Comparison of ENCODE assay signal across 12 mouse cellular contexts in the genomic region with DNA sequence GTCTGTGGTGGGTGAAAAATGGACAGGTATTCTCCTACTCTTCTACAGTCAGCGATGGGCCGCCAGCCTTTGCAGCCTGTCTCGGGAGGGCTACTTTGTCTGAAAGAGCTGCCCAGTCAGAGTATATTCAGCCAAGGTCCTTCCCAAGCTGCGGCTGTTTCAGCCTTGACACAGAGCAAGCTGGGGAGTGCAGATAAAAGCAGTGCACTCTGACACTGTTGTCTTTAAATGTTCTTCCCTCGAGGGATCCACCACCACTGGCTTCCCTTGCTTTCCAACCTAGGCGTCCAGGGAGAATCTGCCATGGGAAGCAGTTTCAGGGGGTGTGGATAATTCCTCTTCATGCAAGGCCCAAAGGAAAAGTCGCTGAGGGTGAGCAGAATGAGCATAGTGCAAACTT.
A peak's percentile ranks its signal among the peaks of the same experiment; 100 is the strongest.
DNase-seq lines count a peak whose midpoint lies in the region; ATAC-seq and TF ChIP-seq lines count a peak whose summit lies in the region.
"Had no signal": no experiment of that assay in that cellular context is flagged by ENCODE, and none has a peak within 500 bp of the region (broad histone marks: within the 10 kb centered on the region; RNA-seq: fewer than 3 reads in every experiment).

No protein-coding gene starts in this region.

- TF ChIP-seq CTCF in midbrain, postnatal 0 days (IDR thresholded peaks at IDR 0.05): no peak
- no peak for TF ChIP-seq CTCF in heart, postnatal 0 days (IDR thresholded peaks at IDR 0.05; ENCODE audit: low read depth)

- no peak overlapping the region for H3K27ac ChIP-seq in midbrain, embryonic 13.5 days
- H3K27ac ChIP-seq in midbrain, postnatal 0 days (ENCODE audit: low read depth, low read length): no peak overlapping the region; the same call in 1 of the 2 replicates
- peak overlapping the region; percentile 3; the same call in 1 of the 2 replicates for H3K27ac ChIP-seq in heart, postnatal 0 days (ENCODE audit: low read depth)
- H3K27ac ChIP-seq in stomach, embryonic 16.5 days (ENCODE audit: low read length): peak overlapping the region; percentile 34; the same call in 1 of the 2 replicates
- H3K27ac ChIP-seq: layer of hippocampus, adult 2 months; liver, embryonic 14.5 days had no signal

- WGBS in midbrain, embryonic 13.5 days: 58% methylated on average over 7 of the region's 7 CpGs
- 53% methylated on average over 7 of the region's 7 CpGs for WGBS in midbrain, postnatal 0 days
- 34% methylated on average over 7 of the region's 7 CpGs for WGBS in heart, postnatal 0 days
- WGBS in stomach, embryonic 16.5 days: 33% methylated on average over 7 of the region's 7 CpGs

- no peaks in the 10 kb centered on the region for H3K36me3 ChIP-seq in midbrain, embryonic 13.5 days
- H3K36me3 ChIP-seq in midbrain, postnatal 0 days (ENCODE audit: insufficient read depth, low read length): no peaks in the 10 kb centered on the region
- H3K36me3 ChIP-seq in heart, postnatal 0 days (replicated peaks; ENCODE audit: control insufficient read depth, insufficient read depth, low read length): no peaks in the 10 kb centered on the region
- H3K36me3 ChIP-seq in stomach, embryonic 16.5 days (ENCODE audit: control insufficient read depth, insufficient read depth, low read length): no peaks in the 10 kb centered on the region

- no peaks in the 10 kb centered on the region for H3K9me3 ChIP-seq in midbrain, embryonic 13.5 days
- H3K9me3 ChIP-seq in midbrain, postnatal 0 days (ENCODE audit: low read length): no peaks in the 10 kb centered on the region
- H3K9me3 ChIP-seq in heart, postnatal 0 days (replicated peaks; ENCODE audit: control insufficient read depth, low read length): no peaks in the 10 kb centered on the region
- H3K9me3 ChIP-seq in stomach, embryonic 16.5 days (replicated peaks; ENCODE audit: control insufficient read depth, low read length): no peaks in the 10 kb centered on the region

- H3K4me2 ChIP-seq in midbrain, embryonic 13.5 days (replicated peaks): no peak overlapping the region
- no peak overlapping the region for H3K4me2 ChIP-seq in midbrain, postnatal 0 days (ENCODE audit: low read depth, low read length, poor library complexity, severe bottlenecking)
- H3K4me2 ChIP-seq in heart, postnatal 0 days (ENCODE audit: low read depth, low read length): no peak overlapping the region
- no peak overlapping the region for H3K4me2 ChIP-seq in stomach, embryonic 16.5 days (ENCODE audit: low read depth, low read length)

- H3K27me3 ChIP-seq in midbrain, embryonic 13.5 days: no peaks in the 10 kb centered on the region
- no peaks in the 10 kb centered on the region for H3K27me3 ChIP-seq in midbrain, postnatal 0 days (ENCODE audit: insufficient read depth, low read length)
- H3K27me3 ChIP-seq in heart, postnatal 0 days (ENCODE audit: control insufficient read depth, insufficient read depth, low read length): no peaks in the 10 kb centered on the region
- no peaks in the 10 kb centered on the region for H3K27me3 ChIP-seq in stomach, embryonic 16.5 days (ENCODE audit: control insufficient read depth, insufficient read depth, low read length)

- H3K9ac ChIP-seq in midbrain, embryonic 13.5 days (replicated peaks): no peak overlapping the region
- no peak overlapping the region for H3K9ac ChIP-seq in midbrain, postnatal 0 days (replicated peaks; ENCODE audit: low read length, poor library complexity, severe bottlenecking)
- no peak overlapping the region for H3K9ac ChIP-seq in heart, postnatal 0 days (replicated peaks; ENCODE audit: low read depth, low read length)
- H3K9ac ChIP-seq in stomach, embryonic 16.5 days (ENCODE audit: low read length): no peak overlapping the region
- H3K9ac ChIP-seq: liver, embryonic 14.5 days had no signal

- TF ChIP-seq EP300 in heart, postnatal 0 days (IDR thresholded peaks at IDR 0.05; ENCODE audit: low read depth): no peak

- H3K4me1 ChIP-seq in midbrain, embryonic 13.5 days (replicated peaks): peaks cover 13% of the 10 kb centered on the region
- no peaks in the 10 kb centered on the region for H3K4me1 ChIP-seq in midbrain, postnatal 0 days (ENCODE audit: insufficient read depth, low read length)
- 0 out of 2 replicates have a peak, but pooled peaks cover 7% of the 10 kb centered on the region for H3K4me1 ChIP-seq in heart, postnatal 0 days (ENCODE audit: control insufficient read depth, insufficient read depth)
- H3K4me1 ChIP-seq in stomach, embryonic 16.5 days (ENCODE audit: control insufficient read depth, insufficient read depth, low read length): no peaks in the 10 kb centered on the region; the same call in 1 of the 2 replicates

- 0 out of 2 replicates have a peak, but pooled peaks have one; percentile 37 for ATAC-seq in midbrain, embryonic 13.5 days
- ATAC-seq in midbrain, postnatal 0 days (ENCODE audit: low FRiP score): no peak
- no peak for ATAC-seq in heart, postnatal 0 days (ENCODE audit: insufficient read depth, low read depth)
- no peak for ATAC-seq in stomach, embryonic 16.5 days (ENCODE audit: insufficient read depth, low FRiP score)
- no peak for ATAC-seq in erythroblast, adult 5-6 weeks (replicated peaks; ENCODE audit: low FRiP score, poor library complexity, severe bottlenecking)

- peak; percentile 7 for DNase-seq in embryo, embryonic 10 days (ENCODE audit: low spot score)
- DNase-seq in embryo, embryonic 9.5 days (ENCODE audit: extremely low spot score): no peak
- no peak for DNase-seq in midbrain, postnatal 0 days (ENCODE audit: low spot score)
- DNase-seq in heart, postnatal 0 days (ENCODE audit: low spot score): peak; percentile 6
- no peak for DNase-seq in urinary bladder, postnatal 10 days (ENCODE audit: low spot score)
- DNase-seq: gastrocnemius, postnatal 25 days; spleen, adult 18-20 months had no signal

- H3K4me3 ChIP-seq in midbrain, embryonic 13.5 days (replicated peaks): no peak overlapping the region
- no peak overlapping the region for H3K4me3 ChIP-seq in midbrain, postnatal 0 days (ENCODE audit: low read depth, low read length)
- H3K4me3 ChIP-seq in heart, postnatal 0 days (ENCODE audit: low read depth, low read length): no peak overlapping the region
- no peak overlapping the region for H3K4me3 ChIP-seq in stomach, embryonic 16.5 days (replicated peaks; ENCODE audit: low read length)
- H3K4me3 ChIP-seq: layer of hippocampus, adult 2 months had no signal

Comparison
In these comparisons a context has a peak if more than half of its experiments do, and no peak if none do; other contexts are left out.
1. DNase-seq: peak in embryo, embryonic 10 days (single experiment) and heart, postnatal 0 days (single experiment); none in embryo, embryonic 9.5 days (single experiment), midbrain, postnatal 0 days (single experiment) and urinary bladder, postnatal 10 days (single experiment).
2. H3K27ac ChIP-seq: peak in heart, postnatal 0 days (single experiment) and stomach, embryonic 16.5 days (single experiment); none in midbrain, embryonic 13.5 days (single experiment) and midbrain, postnatal 0 days (single experiment).